Mouse (Mus musculus) G1E (cell line): ENCODE measurements at regions not wholly inside any gene's neighbourhood (a gene's known extent, or its start where the extent isn't known, plus 50 kb on each side); places are given as distances from the start of the nearest gene placed in this dataset.

Source experiments
- CTCF ChIP-seq: IDR thresholded peaks from 2 replicates; pipeline ENCODE4 v1.5.1; 2012; ENCODE audit warnings: low read depth, low read length, inconsistent platforms, mixed read lengths
- GATA1 ChIP-seq: IDR thresholded peaks from 2 replicates; pipeline ENCODE4 v1.6.1; 2012; ENCODE audit warnings: borderline replicate concordance, low read length, inconsistent platforms, mixed read lengths
- POLR2AphosphoS5 ChIP-seq: IDR thresholded peaks from 2 replicates; pipeline ENCODE4 v1.6.1; 2012; ENCODE audit warnings: low read depth, low read length, inconsistent platforms; ENCODE audit not compliant: insufficient replicate concordance
- TAL1 ChIP-seq: conservative IDR thresholded peaks from 2 replicates; pipeline ENCODE4 v1.6.1; 2012; ENCODE audit warnings: low read depth, low read length, inconsistent platforms, mixed read lengths

- TF ChIP-seq CTCF (no peak), TAL1 (no peak), GATA1 (no peak), POLR2AphosphoS5 (no peak)
Observed at GRCm38 (mm10) chr16:79177299-79177999, 86.6 kb upstream of the Tmprss15 start.
